In genomic region chr6:121151732-121152131, GRCm38 (mm10) we compare ENCODE assay signal across 8 mouse cellular contexts. TPM values are rescaled to one million over a fixed set of nuclear protein-coding genes. Genes with fewer than 3 reads are reported as not detected.
DNase-seq lines count a peak whose midpoint lies in the region; ATAC-seq and TF ChIP-seq lines count a peak whose summit lies in the region.

No protein-coding gene starts in this region.

- no peaks in the 10 kb centered on the region; the same call in 1 of the 2 replicates for H3K79me2 ChIP-seq in liver, adult 2 months (ENCODE audit: control insufficient read depth, insufficient read depth, low read length)

- H3K4me2 ChIP-seq in heart, embryonic 14.5 days (ENCODE audit: low read length): no peak overlapping the region
- H3K4me2 ChIP-seq in forebrain, postnatal 0 days (ENCODE audit: low read depth): no peak overlapping the region

- no peak overlapping the region for H3K4me3 ChIP-seq in heart, embryonic 14.5 days (ENCODE audit: control insufficient read depth in 1 of 2, insufficient read depth in 1 of 2, low read depth in 1 of 2, low read length in 2 of 2)
- no peak overlapping the region for H3K4me3 ChIP-seq in liver, adult 2 months (ENCODE audit: insufficient read depth, low read depth, low read length)
- H3K4me3 ChIP-seq in forebrain, postnatal 0 days (ENCODE audit: low read depth, low read length): no peak overlapping the region

- 0 out of 2 replicates have a peak overlapping the region, but pooled peaks have one; percentile 2 for H3K9ac ChIP-seq in heart, embryonic 14.5 days (ENCODE audit: low read length)
- H3K9ac ChIP-seq in liver, adult 2 months (ENCODE audit: low read depth, low read length): no peak overlapping the region
- no peak overlapping the region for H3K9ac ChIP-seq in forebrain, postnatal 0 days

- DNase-seq in ovary, adult 18-20 months (ENCODE audit: low spot score): peak; percentile 91
- DNase-seq in ovary, postnatal 10 days (ENCODE audit: low spot score): no peak
- DNase-seq in liver, adult 2 months (ENCODE audit: extremely low read depth, low read depth, low spot score): peak; percentile 99
- DNase-seq in testis, postnatal 14 days (ENCODE audit: low spot score): peak; percentile 75
- no peak for DNase-seq in thymus, postnatal 4 days
- no peak for DNase-seq in forebrain, postnatal 0 days
- no peak for DNase-seq in urinary bladder, adult 2 months (ENCODE audit: low spot score)

- WGBS in heart, embryonic 14.5 days: 45% methylated on average over 6 of the region's 6 CpGs
- 14% methylated on average over 6 of the region's 6 CpGs for WGBS in liver, adult 2 months
- 55% methylated on average over 6 of the region's 6 CpGs for WGBS in forebrain, postnatal 0 days

- no peaks in the 10 kb centered on the region for H3K27me3 ChIP-seq in heart, embryonic 14.5 days (ENCODE audit: control insufficient read depth, insufficient read depth, low read length)
- H3K27me3 ChIP-seq in liver, adult 2 months (ENCODE audit: control insufficient read depth, insufficient read depth, low read length): no peaks in the 10 kb centered on the region
- no peaks in the 10 kb centered on the region for H3K27me3 ChIP-seq in forebrain, postnatal 0 days (ENCODE audit: insufficient read depth, low read length)

- H3K36me3 ChIP-seq in heart, embryonic 14.5 days (ENCODE audit: control insufficient read depth, insufficient read depth, low read length): no peaks in the 10 kb centered on the region
- H3K36me3 ChIP-seq in liver, adult 2 months (ENCODE audit: control insufficient read depth, insufficient read depth, low read length): no peaks in the 10 kb centered on the region
- no peaks in the 10 kb centered on the region for H3K36me3 ChIP-seq in forebrain, postnatal 0 days (ENCODE audit: insufficient read depth)

- peaks cover 20 to 23% of the 10 kb centered on the region in 2 experiments for H3K4me1 ChIP-seq in heart, embryonic 14.5 days (ENCODE audit: control insufficient read depth in 2 of 2, insufficient read depth in 2 of 2, low read length in 2 of 2)
- peaks cover 5% of the 10 kb centered on the region for H3K4me1 ChIP-seq in liver, adult 2 months (ENCODE audit: control insufficient read depth, insufficient read depth, low read length)
- H3K4me1 ChIP-seq in forebrain, postnatal 0 days (ENCODE audit: insufficient read depth): no peaks in the 10 kb centered on the region

- TF ChIP-seq CTCF in liver, adult 2 months (IDR thresholded peaks at IDR 0.05; ENCODE audit: low read depth, low read length): no peak
- TF ChIP-seq CTCF in forebrain, postnatal 0 days (IDR thresholded peaks at IDR 0.05; ENCODE audit: low read depth): no peak

- H3K27ac ChIP-seq in heart, embryonic 14.5 days (replicated peaks in 1 of 2; ENCODE audit: control insufficient read depth in 1 of 2, insufficient read depth in 1 of 2, low read depth in 2 of 2, low read length in 2 of 2): peak overlapping the region; percentile 18 to 44; a peak in 3 of 4 replicates
- peak overlapping the region; percentile 42; the same call in 1 of the 2 replicates for H3K27ac ChIP-seq in liver, adult 2 months (replicated peaks; ENCODE audit: insufficient read depth, low read depth, low read length)
- no peak overlapping the region for H3K27ac ChIP-seq in forebrain, postnatal 0 days (ENCODE audit: low read depth, low read length)

- peak; percentile 69 for ATAC-seq in heart, embryonic 14.5 days (ENCODE audit: insufficient number of reproducible peaks, insufficient read depth, low FRiP score, low read depth)
- ATAC-seq in forebrain, postnatal 0 days: no peak

- no peaks in the 10 kb centered on the region for H3K9me3 ChIP-seq in heart, embryonic 14.5 days (ENCODE audit: control insufficient read depth, low read length)
- H3K9me3 ChIP-seq in forebrain, postnatal 0 days (ENCODE audit: low read length): no peaks in the 10 kb centered on the region

- TF ChIP-seq POLR2A in liver, adult 2 months (IDR thresholded peaks at IDR 0.05; ENCODE audit: extremely low read depth, insufficient read depth, low read length): no peak

RNA-seq across cellular contexts. Expression of gene Mical3, which starts 20.9 kb away (rescaled TPM):
- polyA plus RNA-seq in heart, embryonic 14.5 days (2014; fragmentation: Nextera tagmentation; extraction: Ambion mirVana): 41.3 and 46.2 TPM in 2 replicates
- total RNA-seq in liver, adult 2 months (2014; rRNA removed): 5.8 and 9.0 TPM in 2 replicates
- 7.9 and 8.8 TPM in 2 replicates for polyA plus RNA-seq in liver, adult 2 months (2012; rRNA removed)
- 59.3 and 78.7 TPM in 2 replicates for total RNA-seq in forebrain, postnatal 0 days (2014; rRNA removed)
- 9.3 and 17.5 TPM in 2 replicates for polyA plus RNA-seq in forebrain, postnatal 0 days (2015; fragmentation: Nextera tagmentation; extraction: Ambion mirVana)
- polyA plus RNA-seq in urinary bladder, adult 2 months (2012; rRNA removed): 34.0 and 63.0 TPM in 2 replicates

RNA-seq across cellular contexts. Expression of gene Pex26, which starts 31.7 kb away (rescaled TPM):
- 3.0 and 5.9 TPM in 2 replicates for polyA plus RNA-seq in heart, embryonic 14.5 days (2014; fragmentation: Nextera tagmentation; extraction: Ambion mirVana)
- total RNA-seq in liver, adult 2 months (2014; rRNA removed): 10.0 and 13.2 TPM in 2 replicates
- 20.4 and 23.5 TPM in 2 replicates for polyA plus RNA-seq in liver, adult 2 months (2012; rRNA removed)
- 25.9 and 31.0 TPM in 2 replicates for total RNA-seq in forebrain, postnatal 0 days (2014; rRNA removed)
- polyA plus RNA-seq in forebrain, postnatal 0 days (2015; fragmentation: Nextera tagmentation; extraction: Ambion mirVana): 11.1 and 12.3 TPM in 2 replicates
- polyA plus RNA-seq in urinary bladder, adult 2 months (2012; rRNA removed): 14.7 and 17.2 TPM in 2 replicates

RNA-seq across cellular contexts. Expression of gene Tuba8, which starts 58.8 kb away (rescaled TPM):
- polyA plus RNA-seq in heart, embryonic 14.5 days (2014; fragmentation: Nextera tagmentation; extraction: Ambion mirVana): 0.18 TPM in 1 of 2 replicates, not detected in the other
- total RNA-seq in liver, adult 2 months (2014; rRNA removed): 0.55 and 1.9 TPM in 2 replicates
- polyA plus RNA-seq in liver, adult 2 months (2012; rRNA removed): 1.5 and 1.6 TPM in 2 replicates
- total RNA-seq in forebrain, postnatal 0 days (2014; rRNA removed): 0.31 and 0.86 TPM in 2 replicates
- polyA plus RNA-seq in forebrain, postnatal 0 days (2015; fragmentation: Nextera tagmentation; extraction: Ambion mirVana): 1.1 and 1.2 TPM in 2 replicates
- 2.7 and 5.0 TPM in 2 replicates for polyA plus RNA-seq in urinary bladder, adult 2 months (2012; rRNA removed)

Comparison
In these comparisons a context has a peak if more than half of its experiments do, and no peak if none do; other contexts are left out.
1. DNase-seq: peak in ovary, adult 18-20 months (single experiment), liver, adult 2 months (single experiment) and testis, postnatal 14 days (single experiment); none in ovary, postnatal 10 days (single experiment), thymus, postnatal 4 days (single experiment), forebrain, postnatal 0 days (single experiment) and urinary bladder, adult 2 months (single experiment).